Mouse (Mus musculus) heart, adult 2 months (tissue): ENCODE results near the gene Fkbp9. TPM values are rescaled to one million over a fixed set of nuclear protein-coding genes. Genes with fewer than 3 reads are reported as not detected.

Experiments used
- DNase-seq, 2 experiments: peaks; one replicate each; pipeline ENCODE4 v3.0.0; 2021
- H3K27ac ChIP-seq: fragments of 200-600 bp; 2 replicates; pipeline ENCODE4 v1.8.1; 2022
- H3K27me3 ChIP-seq: fragments of 200-500 bp; 2 replicates; pipeline ENCODE4 v1.6.1; 2012; ENCODE audit warnings: mild to moderate bottlenecking, low read length, inconsistent platforms, mixed read lengths; ENCODE audit not compliant: control insufficient read depth, insufficient read depth
- H3K36me3 ChIP-seq: fragments of 200-500 bp; 2 replicates; pipeline ENCODE4 v1.6.1; 2012; ENCODE audit warnings: low read length, inconsistent platforms; ENCODE audit not compliant: control insufficient read depth, insufficient read depth
- H3K4me1 ChIP-seq: fragments of 200-500 bp; 2 replicates; pipeline ENCODE4 v1.6.1; 2011; ENCODE audit warnings: low read length; ENCODE audit not compliant: control insufficient read depth, insufficient read depth
- H3K4me3 ChIP-seq: fragments of 200-600 bp; 2 replicates; pipeline ENCODE4 v1.8.1; 2022
- H3K79me2 ChIP-seq: fragments of 200-500 bp; replicated peaks from 2 replicates; pipeline ENCODE4 v1.6.1; 2012; ENCODE audit warnings: mild to moderate bottlenecking, inconsistent platforms, low read length, moderate library complexity, mixed read lengths; ENCODE audit not compliant: control insufficient read depth, insufficient read depth
- H3K9ac ChIP-seq: fragments of 200-500 bp; 2 replicates; pipeline ENCODE4 v1.6.1; 2012; ENCODE audit warnings: low read depth, mild to moderate bottlenecking, control low read depth, inconsistent platforms, low read length, mixed read lengths
- CTCF ChIP-seq: fragments of 200-600 bp; IDR thresholded peaks from 2 replicates; pipeline ENCODE4 v1.8.1; 2022; ENCODE audit warnings: antibody characterized with exemption, mild to moderate bottlenecking, moderate library complexity
- EP300 ChIP-seq: fragments of 200-500 bp; IDR thresholded peaks from 2 replicates; pipeline ENCODE4 v1.6.1; 2011; ENCODE audit warnings: low read depth, low read length, control low read depth; ENCODE audit not compliant: insufficient read depth
- POLR2A ChIP-seq: fragments of 200-500 bp; IDR thresholded peaks from 2 replicates; pipeline ENCODE4 v1.6.1; 2011; ENCODE audit warnings: mild to moderate bottlenecking, low read depth, low read length, control low read depth; ENCODE audit not compliant: insufficient read depth
- WGBS: fragments of 180-500 bp; shearing (Covaris S2); methylation state at CpG from one replicate; pipeline ENCODE4 v1.1.7; 2018; 5-methylcytosine and 5-hydroxymethylcytosine counted together
- intact Hi-C: fragments of 180-260 bp; cut with DNase I; formaldehyde crosslinking; loops from one replicate; pipeline ENCODE4 v1.15.1; 2025
- polyA plus RNA-seq: library from polyadenylated mRNA; depleted of rRNA; stranded (reverse); fragments of >200 nt; gene quantifications from 2 replicates; pipeline ENCODE4 v1.2.3, GENCODE M21; 2012
- total RNA-seq, 2 experiments: library from RNA; stranded (reverse); gene quantifications; 2 replicates each; pipeline ENCODE4 v1.2.3; 2021

Gene Fkbp9
- total and polyA plus RNA-seq, 3 experiments: 44.1 to 85.9 (median 84.5) TPM

DNA sequence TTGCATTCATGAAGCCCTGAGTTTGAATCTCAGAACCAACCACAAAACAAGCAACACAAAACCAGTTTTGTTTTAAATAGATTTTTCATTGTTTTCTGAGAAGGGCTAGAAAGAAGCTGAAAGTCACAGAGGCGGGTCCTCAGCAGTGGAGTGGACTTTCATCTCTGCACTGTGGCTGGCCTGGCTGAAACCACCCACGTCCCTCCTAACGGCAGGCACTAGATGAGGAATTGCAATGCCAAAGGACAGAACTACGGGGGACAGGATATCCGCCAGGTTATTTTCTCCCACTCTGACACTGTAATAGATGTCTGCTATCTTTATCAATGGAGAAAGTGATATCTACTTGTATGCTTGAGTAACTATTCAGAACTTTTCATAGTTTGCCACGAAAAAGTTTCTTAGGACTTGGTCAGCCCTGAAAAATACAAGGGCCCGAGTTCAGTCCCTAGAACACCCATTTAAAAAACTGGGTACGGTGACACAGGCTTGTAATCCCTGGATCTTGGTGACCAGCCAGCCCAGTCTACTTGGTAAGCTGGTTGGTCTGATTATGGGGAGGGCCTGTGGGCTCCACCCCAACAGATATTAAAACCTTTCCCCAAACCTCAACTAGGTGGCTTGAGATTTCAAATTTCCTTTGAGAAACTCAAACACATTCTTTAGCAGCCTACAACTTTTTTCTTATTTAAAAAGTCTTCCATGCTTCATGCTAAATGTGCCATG lies 74.4 kb downstream of the Fkbp9 start:
- H3K27ac ChIP-seq: no peak overlapping the region
- peaks cover 7% of the 10 kb centered on the region for H3K4me1 ChIP-seq
- no peak for DNase-seq
- no peaks in the 10 kb centered on the region; the same call in 1 of the 2 replicates for H3K36me3 ChIP-seq
- TF ChIP-seq EP300: no peak
- TF ChIP-seq CTCF: no peak
- no peak for TF ChIP-seq POLR2A
- no peak overlapping the region for H3K9ac ChIP-seq
- H3K79me2 ChIP-seq: no peaks in the 10 kb centered on the region; the same call in 1 of the 2 replicates
- WGBS: 47% methylated on average over 8 of the region's 8 CpGs
- H3K4me3 ChIP-seq: no peak overlapping the region
- H3K27me3 ChIP-seq: no peaks in the 10 kb centered on the region
- intact Hi-C loops: loop anchor here (5.0 kb wide), 1 partner anchor 54 kb away; no protein-coding TSS in a partner anchor

DNA sequence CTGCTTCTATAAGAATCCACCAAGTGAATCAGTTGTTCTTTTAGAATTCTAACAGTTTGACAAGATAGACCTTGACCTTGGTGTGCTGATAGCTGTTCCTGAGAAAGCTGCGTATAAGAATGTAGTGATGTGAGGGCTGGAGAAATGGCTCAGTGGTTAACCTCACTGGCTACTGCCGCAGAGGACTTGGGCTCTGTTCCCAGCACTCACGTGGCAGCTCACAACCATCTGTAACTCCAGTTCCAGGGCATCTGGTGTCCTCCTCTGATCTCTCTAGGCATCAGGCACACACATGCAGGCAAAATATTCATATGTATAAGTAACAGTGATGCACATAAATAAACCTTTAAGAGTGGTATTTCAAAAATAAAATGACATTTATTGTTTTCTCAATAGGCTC lies 76.1 kb downstream of the Fkbp9 start:
- no peak overlapping the region for H3K27ac ChIP-seq
- TF ChIP-seq CTCF (no peak), POLR2A (no peak), EP300 (no peak)
- H3K27me3 ChIP-seq: no peaks in the 10 kb centered on the region
- H3K9ac ChIP-seq: no peak overlapping the region
- WGBS: 69% methylated on average over 3 of the region's 3 CpGs
- DNase-seq: no peak
- H3K36me3 ChIP-seq: no peaks in the 10 kb centered on the region; the same call in 1 of the 2 replicates
- no peaks in the 10 kb centered on the region; the same call in none of the 2 replicates for H3K79me2 ChIP-seq
- intact Hi-C loops: loop anchor here (5.0 kb wide), 1 partner anchor 56 kb away; no protein-coding TSS in a partner anchor
- H3K4me3 ChIP-seq: no peak overlapping the region
- H3K4me1 ChIP-seq: peaks cover 3% of the 10 kb centered on the region

DNA sequence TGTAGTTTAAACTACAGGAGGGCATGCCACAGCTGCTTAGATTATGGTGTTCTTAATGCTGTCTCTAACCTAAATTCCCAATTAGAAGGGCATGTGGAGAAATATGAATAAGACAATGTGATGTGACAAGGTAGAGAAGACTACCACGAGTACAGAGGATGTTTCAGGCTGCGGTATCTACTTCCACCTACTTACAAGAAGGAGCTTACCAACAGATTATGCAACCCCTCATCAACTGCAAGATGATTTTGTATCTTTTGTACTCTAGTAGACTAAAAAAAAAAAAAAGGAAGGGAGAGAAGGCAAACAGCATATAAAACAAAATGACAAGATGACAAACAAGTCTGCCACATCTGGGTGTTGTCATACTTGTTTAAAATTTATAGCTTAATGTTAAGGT lies 76.5 kb downstream of the Fkbp9 start:
- Histone ChIP-seq H3K27ac (no peak overlapping the region), H3K4me3 (no peak overlapping the region), H3K27me3 (no peaks in the 10 kb centered on the region), H3K4me1 (peaks cover 3% of the 10 kb centered on the region), H3K9ac (no peak overlapping the region), H3K79me2 (no peaks in the 10 kb centered on the region; the same call in none of the 2 replicates), H3K36me3 (no peaks in the 10 kb centered on the region; the same call in 1 of the 2 replicates)
- 86% methylated on average over 2 of the region's 2 CpGs for WGBS
- DNase-seq: no peak
- intact Hi-C loops: loop anchor here (5.0 kb wide), 1 partner anchor 56 kb away; no protein-coding TSS in a partner anchor
- TF ChIP-seq POLR2A (no peak), CTCF (no peak), EP300 (no peak)

DNA sequence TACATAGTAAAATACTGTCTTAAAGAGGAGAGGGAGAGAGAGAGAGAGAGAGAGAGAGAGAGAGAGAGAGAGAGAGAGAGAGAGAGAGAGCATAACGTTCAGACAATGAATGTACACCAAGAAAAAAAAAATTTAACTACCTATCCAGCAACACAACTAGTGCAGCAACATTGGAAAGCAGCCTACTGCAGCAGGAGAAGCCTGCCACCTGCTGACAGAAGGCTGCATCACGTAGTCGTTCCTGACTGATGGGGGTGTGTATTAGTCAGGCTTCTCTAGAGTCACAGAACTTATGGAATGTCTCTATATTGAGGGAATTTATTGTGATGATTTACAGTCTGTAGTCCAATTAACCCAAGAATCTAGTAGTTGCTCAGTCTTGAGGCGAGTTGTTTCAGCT lies 77.1 kb downstream of the Fkbp9 start:
- TF ChIP-seq EP300 (peak; percentile 86), POLR2A (no peak), CTCF (peak; percentile 88)
- H3K27me3 ChIP-seq: no peaks in the 10 kb centered on the region
- no peaks in the 10 kb centered on the region; the same call in none of the 2 replicates for H3K79me2 ChIP-seq
- no peak overlapping the region for H3K9ac ChIP-seq
- H3K36me3 ChIP-seq: peaks cover 2% of the 10 kb centered on the region; the same call in 1 of the 2 replicates
- intact Hi-C loops: loop anchor here (1.0 to 5.0 kb wide), 2 partner anchors 57 to 101 kb away; no protein-coding TSS in a partner anchor
- WGBS: 7% methylated on average over 4 of the region's 4 CpGs
- H3K4me1 ChIP-seq: peaks cover 1% of the 10 kb centered on the region; the same call in 1 of the 2 replicates
- H3K27ac ChIP-seq: no peak overlapping the region
- no peak overlapping the region for H3K4me3 ChIP-seq
- peak; percentile 63 to 79 for DNase-seq

DNA sequence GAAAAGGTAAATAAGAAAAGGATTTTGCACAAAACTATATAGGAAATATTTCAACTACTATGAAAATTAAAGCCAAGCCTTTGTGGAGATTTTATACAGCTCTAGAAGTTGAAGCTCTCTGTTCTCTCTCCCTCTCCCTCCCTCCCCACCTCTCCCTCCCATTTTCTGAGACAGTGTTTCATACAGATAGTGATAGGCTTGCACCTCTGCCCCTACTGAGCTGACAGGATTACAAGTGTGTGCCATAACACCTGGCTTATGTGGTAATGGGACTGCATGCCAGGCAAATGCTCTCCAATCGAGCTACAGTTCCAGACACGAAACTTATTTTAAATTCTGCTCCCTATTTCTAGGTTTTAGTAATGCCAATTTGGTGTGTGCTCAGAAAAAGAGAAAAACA lies 79.1 kb downstream of the Fkbp9 start:
- intact Hi-C loops: no loop called here
- Histone ChIP-seq H3K9ac (no peak overlapping the region), H3K36me3 (peaks cover 2% of the 10 kb centered on the region), H3K27ac (no peak overlapping the region), H3K4me1 (no peaks in the 10 kb centered on the region; the same call in 1 of the 2 replicates), H3K4me3 (no peak overlapping the region), H3K79me2 (peaks cover 2% of the 10 kb centered on the region), H3K27me3 (no peaks in the 10 kb centered on the region)
- 77% methylated on average over 2 of the region's 2 CpGs for WGBS
- TF ChIP-seq EP300 (no peak), POLR2A (no peak), CTCF (no peak)
- DNase-seq: no peak
